Mouse (Mus musculus): ENCODE data around the gene Tprn.

The Tprn gene

DNA sequence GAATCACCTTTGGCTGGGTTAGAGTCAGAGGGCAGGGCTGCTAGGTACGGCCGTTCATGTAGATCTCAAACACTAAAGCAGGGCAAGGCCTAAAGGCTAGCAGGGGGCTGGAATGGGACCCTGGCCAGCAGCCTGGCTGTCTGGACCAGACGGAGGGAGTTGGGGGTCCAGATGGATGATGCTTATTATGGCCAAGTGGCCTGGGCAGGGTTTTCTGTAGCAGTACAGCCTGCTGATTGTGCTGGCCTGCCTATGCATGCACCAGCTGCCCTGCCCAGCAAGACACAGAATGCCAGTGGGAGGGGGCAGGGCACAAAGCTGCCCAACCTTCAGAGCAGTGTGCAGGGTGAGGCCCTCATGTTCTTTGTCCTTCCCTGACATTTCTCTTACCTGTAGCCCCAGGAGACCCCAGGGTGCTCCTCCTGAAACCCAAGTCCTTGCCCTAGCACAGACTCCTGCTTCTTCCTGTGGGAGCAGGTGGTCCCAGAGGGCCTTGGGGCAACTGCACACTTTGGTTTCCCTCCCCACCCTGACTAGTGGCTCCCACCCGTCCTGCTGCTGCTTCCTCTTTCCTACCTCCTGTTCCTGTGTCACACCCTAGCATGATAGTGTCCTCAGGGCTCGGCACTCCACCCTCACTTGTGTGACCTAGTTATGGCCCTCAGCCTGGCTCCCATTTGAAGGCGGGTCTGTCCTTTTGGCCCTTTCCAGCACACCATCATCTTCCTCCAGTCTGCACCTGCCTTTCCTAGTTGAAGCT, 3.7 kb downstream of the Tprn start:
- no peak for DNase-seq (ENCODE audit: low read depth, low spot score)

DNA sequence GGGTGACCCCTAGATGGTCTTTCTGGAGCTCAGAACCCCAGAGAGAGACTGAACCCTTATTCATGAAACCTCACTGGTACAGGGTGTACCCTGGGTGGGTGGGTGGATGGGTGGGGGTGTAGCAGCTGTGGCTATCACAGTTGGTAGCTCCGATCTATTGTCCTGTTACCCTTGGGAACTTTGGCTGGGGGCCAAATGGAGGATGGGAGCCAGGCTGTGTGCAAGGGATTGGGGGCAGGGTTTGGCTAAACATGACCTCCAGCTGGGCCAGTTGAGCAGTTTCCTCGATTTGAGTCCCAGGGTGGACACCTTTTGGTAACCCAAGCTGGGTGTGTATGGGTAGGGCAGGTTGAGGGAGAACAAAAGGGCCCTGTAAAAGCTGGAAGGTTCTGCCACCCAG, 4.3 kb downstream of the Tprn start:
- DNase-seq (ENCODE audit: low read depth, low spot score) = no peak

DNA sequence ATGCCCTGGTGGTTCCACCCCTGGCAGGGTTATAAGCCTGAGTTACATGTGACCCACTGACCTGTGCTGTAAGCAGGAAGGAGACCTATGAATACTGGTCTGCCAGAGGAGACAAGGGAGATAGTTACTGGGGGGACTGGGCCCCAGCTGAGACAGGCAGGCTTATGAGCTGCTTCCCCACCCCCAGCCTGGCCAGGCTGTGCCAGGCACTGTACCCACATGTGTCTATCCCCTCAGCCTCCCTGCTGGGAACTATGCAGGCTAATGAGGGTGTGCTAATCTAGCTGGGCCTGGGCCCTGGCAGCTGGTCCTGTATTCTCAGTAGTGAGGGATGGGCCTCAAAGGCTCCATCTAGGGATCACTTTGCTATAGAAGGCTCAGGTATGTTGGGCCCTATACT, 4.8 kb downstream of the Tprn start:
- no peak for DNase-seq (ENCODE audit: low read depth, low spot score)

DNA sequence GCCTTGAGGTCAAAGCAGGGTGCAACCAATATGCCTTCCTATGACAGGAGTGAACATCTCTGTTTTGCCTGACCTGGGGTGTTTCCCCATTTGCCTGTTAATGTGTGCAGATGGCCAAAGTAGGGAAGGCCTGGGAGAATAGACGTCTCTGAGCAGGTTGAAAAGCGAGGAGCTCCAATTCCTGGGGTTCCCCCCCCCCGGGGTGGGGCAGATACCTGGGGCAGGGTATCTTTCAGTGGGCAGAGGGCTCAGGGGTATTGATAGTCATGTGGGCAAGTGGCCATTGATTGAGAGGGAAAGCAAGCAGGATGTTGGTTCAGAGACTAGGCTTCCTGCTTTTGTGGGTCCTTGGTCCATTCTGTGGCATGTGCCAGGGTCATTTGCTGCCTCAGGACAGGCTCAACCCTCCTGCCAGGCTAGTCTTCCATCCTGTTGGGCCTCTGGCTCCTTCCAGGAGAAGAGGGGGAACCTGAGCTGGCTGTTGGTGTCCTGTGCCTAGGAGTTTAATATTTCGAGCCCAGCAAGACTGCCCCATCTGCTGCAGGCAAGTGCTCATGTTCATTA, 5.4 kb downstream of the Tprn start:
- no peak for DNase-seq (ENCODE audit: low read depth, low spot score)

DNA sequence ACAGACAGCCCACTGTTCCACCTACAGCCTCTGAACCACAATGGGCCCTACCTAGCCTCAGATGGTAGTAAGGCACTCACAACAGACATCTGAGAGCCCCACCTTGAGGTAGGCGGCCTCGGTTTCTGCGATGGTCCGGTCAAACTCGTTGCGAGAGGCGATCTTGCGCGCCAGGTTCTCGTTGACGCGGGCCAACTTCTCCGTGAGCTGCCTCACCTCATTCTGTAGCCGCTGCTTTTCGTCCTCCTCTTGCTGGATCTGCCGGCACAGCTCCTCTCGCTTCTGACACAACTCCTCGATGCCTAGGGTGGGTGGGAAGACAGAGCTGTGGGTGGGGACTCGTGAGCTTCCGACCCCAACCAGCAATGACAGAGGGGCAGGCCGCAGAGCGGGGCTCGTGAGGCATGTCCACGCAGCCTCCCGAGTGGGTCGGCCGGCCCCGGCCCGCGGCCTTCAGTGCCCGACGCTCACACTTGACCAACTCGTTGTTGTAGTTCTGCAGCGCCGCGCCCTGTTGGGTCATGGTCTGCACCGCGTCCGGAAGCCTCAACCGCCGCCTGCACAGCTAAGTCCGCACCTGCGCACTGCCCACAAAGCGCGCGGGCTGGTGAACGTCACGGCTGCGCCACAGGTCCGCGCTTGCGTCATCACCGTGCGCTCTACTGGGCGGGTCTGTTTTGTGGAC, 9.6 kb downstream of the Tprn start, which contains the start of the genes Ssna1 and Anapc2:
Gene Ssna1, minus strand, starts transcription at position 612 of the 685 bp plus-strand sequence.
Gene Anapc2, plus strand, starts transcription at position 652 of the 685 bp plus-strand sequence.
- DNase-seq (ENCODE audit: low read depth, low spot score) = peak; percentile 95

DNA sequence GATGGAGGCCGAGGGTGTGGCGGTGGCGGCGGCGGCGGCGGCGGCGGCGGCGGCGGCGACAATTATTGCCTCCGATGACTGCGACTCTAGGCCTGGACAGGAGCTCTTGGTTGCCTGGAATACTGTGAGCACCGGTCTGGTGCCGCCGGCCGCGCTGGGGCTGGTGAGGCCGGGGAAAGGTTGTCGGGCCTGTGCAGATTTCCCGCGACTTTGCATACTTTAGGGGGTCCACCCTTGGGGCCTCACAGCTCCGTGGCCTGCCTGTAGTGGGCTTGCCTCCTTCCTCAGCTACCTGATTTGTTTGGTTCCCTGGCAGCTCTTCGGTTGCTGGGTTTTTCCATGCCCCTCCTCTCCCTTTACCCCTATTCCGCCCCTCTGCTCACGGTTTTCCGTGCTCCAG, 10.1 kb downstream of the Tprn start:
- DNase-seq (ENCODE audit: low read depth, low spot score) = no peak

DNA sequence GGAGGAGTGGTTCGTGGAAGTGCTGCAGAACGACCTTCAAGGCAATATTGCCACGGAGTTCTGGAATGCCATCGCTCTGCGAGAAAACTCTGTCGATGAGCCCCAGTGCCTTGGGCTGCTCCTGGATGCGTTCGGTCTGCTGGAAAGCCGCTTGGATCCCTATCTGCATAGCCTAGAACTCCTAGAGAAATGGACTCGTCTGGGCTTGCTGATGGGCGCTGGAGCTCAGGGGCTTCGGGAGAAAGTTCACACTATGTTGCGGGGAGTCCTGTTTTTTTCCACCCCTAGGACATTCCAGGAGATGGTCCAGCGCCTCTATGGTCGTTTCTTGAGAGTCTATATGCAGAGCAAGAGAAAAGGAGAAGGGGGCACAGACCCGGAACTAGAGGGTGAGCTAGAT, 10.6 kb downstream of the Tprn start:
- DNase-seq (ENCODE audit: low read depth, low spot score) = no peak

DNA sequence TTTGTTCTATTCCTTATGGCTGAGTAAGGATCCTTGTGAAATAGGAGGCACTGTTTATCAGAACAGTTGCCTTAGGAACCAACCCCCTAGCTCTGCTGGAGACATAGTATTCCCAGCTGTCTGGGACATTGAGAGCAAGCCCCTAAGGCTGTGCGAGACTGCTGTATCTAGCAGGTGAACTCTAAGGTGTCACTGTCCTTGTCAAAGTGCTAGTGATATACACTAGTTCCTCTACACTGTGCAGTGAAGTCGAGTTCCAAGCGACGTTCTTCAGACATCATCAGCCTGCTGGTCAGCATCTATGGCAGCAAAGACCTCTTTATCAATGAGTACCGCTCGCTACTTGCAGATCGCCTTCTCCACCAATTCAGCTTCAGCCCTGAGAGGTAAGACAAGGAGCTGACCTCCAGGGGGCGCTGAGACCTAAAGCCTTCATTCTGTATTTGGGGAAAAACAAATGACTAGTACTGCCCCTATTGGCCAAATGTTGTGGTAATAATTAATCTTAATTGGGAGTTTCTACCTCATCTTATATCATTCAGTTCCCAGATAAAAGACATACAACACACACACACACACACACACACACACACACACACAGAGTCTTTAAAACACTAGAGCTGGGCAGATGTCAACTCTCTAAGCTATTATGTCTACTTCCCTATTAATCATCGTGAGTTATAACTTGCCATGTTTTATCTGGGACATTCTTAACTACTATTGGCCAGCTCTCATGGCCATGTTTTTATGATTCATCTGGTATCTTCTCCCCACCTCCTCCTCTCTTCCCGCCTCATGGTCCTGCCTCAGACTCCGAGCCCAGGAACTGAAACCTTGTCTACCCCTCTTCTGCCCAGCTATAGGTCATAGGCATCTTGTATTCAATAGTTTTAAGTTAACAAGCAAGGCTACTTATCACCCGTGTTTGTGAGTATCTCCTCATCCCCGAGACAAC, 16.8 kb downstream of the Tprn start:
- peak; percentile 65 for DNase-seq (ENCODE audit: low read depth, low spot score)

DNA sequence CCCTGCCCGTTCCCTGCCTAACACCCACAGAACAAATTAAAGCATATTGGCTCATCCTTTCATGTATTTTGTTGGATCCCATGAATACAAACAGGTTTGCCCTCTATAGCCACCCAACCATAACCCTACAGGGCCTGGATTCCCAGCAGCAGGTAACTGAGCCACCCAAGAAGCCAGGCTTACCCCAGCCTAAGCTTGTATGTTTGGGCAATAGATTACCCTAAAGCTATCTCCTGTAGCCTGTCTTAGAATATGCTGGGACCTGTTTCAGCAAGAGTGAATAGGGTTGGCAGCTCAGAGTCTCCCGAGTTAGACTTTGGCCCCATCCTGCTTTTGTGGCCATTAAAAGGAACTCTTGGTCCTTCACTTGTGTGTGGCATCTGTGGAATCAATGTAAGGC, 23.1 kb downstream of the Tprn start:
- DNase-seq (ENCODE audit: low read depth, low spot score) = no peak

DNA sequence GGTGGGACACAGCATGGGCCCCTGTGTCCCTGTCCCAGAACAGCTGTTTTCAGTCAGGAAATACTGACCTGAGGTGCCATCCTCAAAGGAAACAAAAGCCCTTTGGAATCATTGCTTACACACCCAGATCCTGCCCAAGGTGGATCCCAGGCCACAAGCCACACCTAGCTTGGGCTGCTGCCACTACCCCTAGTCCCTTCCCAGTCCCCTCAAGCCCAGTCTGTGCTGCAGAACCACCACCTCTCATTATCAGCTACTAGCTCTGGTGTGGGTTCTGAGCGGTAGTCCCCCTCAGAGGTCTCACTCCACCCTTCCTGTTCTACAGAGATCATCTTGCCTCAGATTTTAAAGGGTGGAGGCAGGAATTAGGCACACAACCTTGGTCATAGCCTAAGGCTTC, 23.9 kb downstream of the Tprn start:
- DNase-seq (ENCODE audit: low read depth, low spot score) = no peak

DNA sequence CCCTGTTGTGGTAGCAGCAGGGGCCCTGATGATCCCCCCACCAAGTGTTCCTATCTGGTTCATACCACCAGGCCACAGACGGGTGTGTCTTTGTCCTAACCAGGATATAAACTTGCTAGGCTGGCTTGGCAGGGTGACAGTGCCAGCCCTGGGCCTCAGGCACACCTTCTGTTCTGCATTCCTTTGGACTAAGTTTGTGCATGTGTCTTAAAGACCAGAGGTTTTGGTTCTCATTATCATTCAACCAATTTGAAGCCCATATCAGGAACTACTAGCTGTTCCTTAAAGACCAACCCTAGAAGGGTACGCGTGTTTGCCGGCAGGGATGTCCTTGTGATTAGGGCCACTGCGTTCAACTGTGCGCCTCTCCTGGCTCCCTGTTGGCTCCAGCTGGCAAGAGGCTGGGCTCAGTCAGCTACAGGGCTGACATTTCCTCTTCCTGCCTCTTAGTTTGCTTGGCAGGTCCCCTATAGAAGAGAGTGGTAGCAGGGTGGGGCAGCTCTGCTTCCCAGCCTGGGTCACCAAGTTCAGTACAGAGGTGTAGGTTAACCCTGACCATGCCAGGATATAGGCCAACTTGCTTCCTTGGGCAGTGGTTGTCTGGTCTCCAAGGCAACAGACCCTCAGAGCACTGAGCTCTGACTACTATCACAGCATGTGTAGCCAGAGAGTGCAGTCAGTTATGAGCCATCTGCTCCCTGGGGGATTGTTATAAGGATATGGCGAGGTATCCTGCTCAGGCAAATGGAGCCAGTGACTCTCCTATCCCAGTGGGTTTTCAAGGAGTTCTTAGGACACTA, 24.6 kb downstream of the Tprn start:
- DNase-seq (ENCODE audit: low read depth, low spot score) = no peak

DNA sequence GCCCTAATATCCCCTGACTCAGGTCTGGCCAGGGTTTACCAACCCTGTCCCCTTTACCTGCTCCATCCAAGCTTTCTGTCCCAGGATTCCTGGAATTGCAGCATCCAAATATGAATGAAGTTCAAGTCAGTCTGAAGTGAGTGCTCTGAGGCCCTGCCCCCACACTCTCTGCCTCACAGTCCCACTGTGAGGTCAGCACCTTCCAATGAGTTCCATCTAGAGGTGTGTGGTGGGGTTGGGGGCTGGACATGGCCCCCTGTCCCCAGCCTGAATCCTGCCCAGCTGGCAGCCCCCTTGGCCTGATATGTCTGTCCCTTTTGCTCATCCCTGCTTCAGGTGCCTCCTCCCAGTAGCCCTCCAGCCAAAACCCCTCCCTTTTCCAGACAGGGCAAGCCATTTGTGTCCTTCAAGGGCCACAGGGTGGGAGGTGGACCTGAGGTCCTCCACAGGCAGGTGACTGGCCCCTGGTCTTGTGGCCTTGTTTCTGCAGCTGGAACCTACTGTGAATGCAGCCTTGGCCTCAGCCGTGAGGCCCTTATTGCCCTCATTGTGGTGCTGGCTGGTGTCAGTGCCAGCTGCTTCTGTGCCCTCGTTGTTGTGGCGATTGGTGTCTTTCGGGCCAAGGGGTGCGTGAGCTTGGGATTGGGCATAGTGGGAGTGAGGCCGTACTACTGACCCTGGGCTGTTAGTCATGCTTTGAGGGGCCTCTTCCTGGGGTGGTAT, 25.7 kb downstream of the Tprn start, which contains the start of gene Tmem210:
Gene Tmem210, plus strand, starts transcription at position 219 of the 723 bp plus-strand sequence.
- DNase-seq (ENCODE audit: low read depth, low spot score) = no peak

DNA sequence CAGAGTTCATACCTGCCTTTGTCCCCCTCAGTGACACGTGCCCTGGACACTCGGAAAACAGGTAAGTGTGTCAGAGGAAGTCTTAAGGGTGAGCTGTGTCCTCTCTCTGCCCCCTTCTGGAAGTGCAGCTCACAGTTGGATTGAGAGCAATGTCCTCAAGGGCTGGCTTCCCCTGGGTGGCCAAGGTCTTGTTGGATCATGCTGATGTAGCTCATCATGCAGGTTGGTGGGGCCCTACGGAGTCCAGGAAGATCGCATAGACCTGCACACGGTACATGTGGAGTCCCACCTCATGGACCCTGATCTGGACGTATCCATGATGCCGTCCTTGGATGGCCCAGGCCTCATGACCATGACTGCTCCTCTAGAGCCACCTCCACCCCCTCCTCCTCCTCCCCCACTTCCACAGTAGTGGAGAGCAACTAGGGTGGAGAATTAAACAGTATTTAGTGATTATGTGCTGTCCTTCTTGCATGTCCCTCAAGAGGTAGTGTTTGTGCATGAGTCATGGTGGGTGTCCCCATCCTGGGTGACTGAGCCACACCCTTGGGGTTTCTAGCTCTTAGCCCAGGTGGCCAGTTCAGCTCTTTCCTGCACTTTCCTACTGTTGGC, 26.4 kb downstream of the Tprn start:
- no peak for DNase-seq (ENCODE audit: low read depth, low spot score)

DNA sequence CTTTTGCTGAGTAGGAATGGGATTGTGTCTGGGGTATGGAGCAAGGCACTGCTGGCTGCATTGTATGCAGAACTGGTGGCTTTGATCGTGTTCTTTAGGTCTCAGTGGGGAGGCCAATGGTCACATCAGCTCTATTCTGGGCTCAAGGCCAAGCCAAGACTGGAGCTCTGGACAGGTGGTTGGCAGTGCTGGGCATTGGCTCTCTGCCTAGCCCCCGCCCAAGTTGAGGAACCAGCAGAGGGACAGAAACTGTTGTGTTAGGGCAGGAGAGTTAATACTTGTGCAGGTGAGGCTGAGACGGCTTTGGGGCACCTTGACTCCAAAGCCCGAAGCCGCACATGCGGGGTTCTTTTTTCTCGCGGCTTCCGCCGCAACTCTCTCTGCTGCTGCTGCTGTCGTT, 27.2 kb downstream of the Tprn start, which contains the start of gene Lrrc26:
Gene Lrrc26, plus strand, starts transcription at position 265 of the 400 bp plus-strand sequence.
- no peak for DNase-seq (ENCODE audit: low read depth, low spot score)

DNA sequence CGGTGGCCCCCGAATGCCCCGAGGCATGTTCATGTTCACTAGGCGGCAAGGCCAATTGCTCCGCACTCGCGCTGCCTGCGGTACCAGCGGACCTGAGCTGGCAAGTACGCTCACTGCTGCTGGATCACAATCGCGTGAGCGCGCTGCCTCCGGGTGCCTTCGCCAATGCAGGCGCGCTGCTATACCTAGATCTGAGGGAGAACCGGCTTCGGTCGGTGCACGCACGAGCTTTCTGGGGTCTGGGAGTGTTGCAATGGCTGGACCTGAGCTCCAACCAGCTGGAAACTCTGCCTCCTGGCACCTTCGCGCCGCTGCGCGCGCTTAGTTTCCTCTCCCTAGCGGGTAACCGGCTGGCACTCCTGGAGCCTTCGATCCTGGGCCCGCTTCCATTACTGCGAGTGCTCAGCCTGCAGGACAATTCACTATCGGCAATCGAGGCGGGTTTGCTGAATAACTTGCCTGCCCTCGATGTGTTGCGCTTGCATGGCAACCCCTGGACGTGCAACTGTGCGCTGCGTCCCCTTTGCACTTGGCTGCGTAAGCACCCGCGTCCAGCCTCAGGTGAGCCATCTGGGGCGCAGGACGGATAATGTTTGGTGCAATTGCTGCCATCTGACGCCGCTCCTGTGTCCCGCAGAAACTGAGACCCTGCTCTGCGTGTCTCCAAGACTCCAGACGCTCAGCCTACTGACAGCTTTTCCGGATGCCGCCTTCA, 27.8 kb downstream of the Tprn start:
- no peak for DNase-seq (ENCODE audit: low read depth, low spot score)

DNA sequence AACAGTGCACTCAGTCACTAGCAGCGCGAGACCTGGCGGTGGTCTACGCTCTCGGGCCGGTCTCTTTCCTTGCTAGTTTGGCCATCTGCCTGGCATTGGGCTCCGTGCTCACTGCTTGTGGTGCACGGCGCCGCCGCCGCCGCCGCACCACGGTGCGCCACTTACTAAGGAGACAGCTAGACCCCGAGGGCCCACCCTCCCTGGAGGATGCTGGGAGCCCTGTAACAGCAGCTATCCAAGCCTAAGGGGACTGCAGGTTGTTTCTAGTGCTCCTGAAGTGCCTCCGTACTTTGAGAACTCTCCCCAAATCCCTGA, 28.4 kb downstream of the Tprn start:
- no peak for DNase-seq (ENCODE audit: low read depth, low spot score)

DNA sequence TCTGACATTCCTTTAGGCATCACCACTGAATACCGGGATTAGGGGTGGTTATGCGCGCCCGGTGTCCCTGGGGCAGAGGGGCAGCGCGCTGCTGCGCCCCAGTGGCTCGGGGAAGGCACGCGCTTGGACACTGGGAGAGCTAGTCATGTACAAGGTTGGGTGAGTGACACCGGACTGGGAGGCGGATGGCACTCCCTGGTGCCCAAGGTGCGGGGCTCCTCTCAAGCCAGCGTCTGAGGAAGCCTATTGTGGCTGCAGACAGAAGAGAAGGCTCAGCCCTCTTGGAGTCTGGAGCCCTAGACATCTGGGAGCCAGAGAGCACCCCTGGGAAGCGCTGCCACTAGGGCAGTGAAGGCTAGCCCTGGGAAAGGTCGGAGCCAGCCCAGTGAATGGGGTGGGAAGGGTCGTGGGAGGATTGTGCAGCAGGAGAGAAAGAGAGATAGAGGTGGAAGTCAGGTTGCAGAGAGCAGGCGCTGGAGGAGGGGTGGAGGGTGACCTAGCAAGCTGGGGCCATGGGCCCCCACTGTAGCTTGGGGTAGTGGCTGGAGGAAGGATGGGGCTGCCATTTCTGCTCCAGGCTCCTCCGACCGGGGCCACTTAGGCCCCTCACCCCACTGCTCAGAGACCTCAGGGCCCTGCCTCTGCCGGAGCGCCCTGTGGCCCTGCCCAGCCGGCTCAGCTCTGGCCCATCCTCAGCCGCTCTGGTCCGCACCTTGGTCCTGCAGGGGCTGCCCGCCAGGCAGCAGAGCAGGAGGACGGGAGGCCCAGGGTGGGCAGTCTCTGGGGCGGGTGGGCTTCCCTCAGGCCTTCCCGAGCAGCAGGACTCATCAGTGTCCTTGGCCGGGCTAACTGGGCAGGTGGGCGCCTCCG, 29.0 kb downstream of the Tprn start:
- DNase-seq (ENCODE audit: low read depth, low spot score) = no peak

DNA sequence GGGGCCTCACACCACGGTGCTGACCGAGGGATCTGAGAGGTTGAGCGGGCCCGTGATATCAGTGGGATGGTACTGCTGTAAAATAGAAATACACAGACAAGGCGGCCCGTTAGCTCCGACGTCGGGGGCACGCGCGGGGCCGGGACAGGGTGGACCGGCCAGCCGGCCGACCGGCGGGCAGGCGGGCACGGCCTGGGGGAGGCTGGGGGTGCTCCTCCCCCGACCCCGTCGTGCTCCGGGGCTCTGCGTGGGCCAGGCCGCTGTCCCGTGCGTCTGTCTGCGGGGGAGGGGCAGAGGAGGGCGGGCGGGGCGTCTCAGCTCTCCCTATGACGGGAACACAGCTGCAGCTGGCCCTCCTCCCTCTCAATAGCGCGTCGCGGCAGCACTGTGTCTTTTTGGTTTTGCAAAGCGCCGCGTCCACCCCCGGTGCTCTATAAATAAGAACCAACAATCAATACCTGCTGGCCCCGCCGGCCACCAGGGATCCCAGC, 29.7 kb downstream of the Tprn start:
- no peak for DNase-seq (ENCODE audit: low read depth, low spot score)

All from c-Kit-negative CD71-positive TER-119-positive erythroid progenitor cells, embryonic 14.5 days (primary cell).